Mouse (Mus musculus): ENCODE data around the gene Samm50. TPM values are rescaled to one million over a fixed set of nuclear protein-coding genes. Genes with fewer than 3 reads are reported as not detected.
A peak's percentile ranks its signal among the peaks of the same experiment; 100 is the strongest.

The Samm50 gene
- polyA plus RNA-seq, 1 experiment from 2014 or later: 79.9 TPM

GRCm38 (mm10) chr15:84171166-84171565 lies 20.9 kb upstream of the Samm50 start:
- ATAC-seq (ENCODE audit: insufficient number of reproducible peaks, low FRiP score, low TSS enrichment, low read depth) (no peak), DNase-seq (ENCODE audit: low spot score) (no peak)
- no peak overlapping the region for H3K9ac ChIP-seq (ENCODE audit: low read length)
- H3K4me1 ChIP-seq (ENCODE audit: control insufficient read depth, insufficient read depth, low read length): peaks cover 5% of the 10 kb centered on the region; the same call in 1 of the 2 replicates
- no peaks in the 10 kb centered on the region for H3K36me3 ChIP-seq (ENCODE audit: control insufficient read depth, insufficient read depth, low read length)
- peaks cover 13% of the 10 kb centered on the region for H3K27me3 ChIP-seq (ENCODE audit: control insufficient read depth, insufficient read depth, low read length)
- no peak overlapping the region for H3K27ac ChIP-seq (replicated peaks; ENCODE audit: low read depth, low read length)
- no peak overlapping the region for H3K4me3 ChIP-seq (ENCODE audit: low read depth, low read length)
- no peaks in the 10 kb centered on the region for H3K9me3 ChIP-seq (ENCODE audit: control insufficient read depth, low read length)
- H3K4me2 ChIP-seq (ENCODE audit: low read depth, severe bottlenecking): no peak overlapping the region
- WGBS: 78% methylated on average over 7 of the region's 7 CpGs

- H3K4me1 ChIP-seq (ENCODE audit: control insufficient read depth, insufficient read depth, low read length): peaks cover 8% of the 10 kb centered on the region; the same call in 1 of the 2 replicates
- H3K27me3 ChIP-seq (ENCODE audit: control insufficient read depth, insufficient read depth, low read length): no peaks in the 10 kb centered on the region
- no peak for ATAC-seq (ENCODE audit: insufficient number of reproducible peaks, low FRiP score, low TSS enrichment, low read depth)
- no peak overlapping the region for H3K4me2 ChIP-seq (ENCODE audit: low read depth, severe bottlenecking)
- H3K27ac ChIP-seq (replicated peaks; ENCODE audit: low read depth, low read length): no peak overlapping the region
- 93% methylated on average over 9 of the region's 9 CpGs for WGBS
- no peak overlapping the region for H3K9ac ChIP-seq (ENCODE audit: low read length)
- H3K36me3 ChIP-seq (ENCODE audit: control insufficient read depth, insufficient read depth, low read length): no peaks in the 10 kb centered on the region
- H3K9me3 ChIP-seq (ENCODE audit: control insufficient read depth, low read length): no peaks in the 10 kb centered on the region
- no peak for DNase-seq (ENCODE audit: low spot score)
- H3K4me3 ChIP-seq (ENCODE audit: low read depth, low read length): no peak overlapping the region
These were observed 13.3 kb upstream of the Samm50 start for GRCm38 (mm10) chr15:84178733-84179132.

GRCm38 (mm10) chr15:84182000-84182399 lies 10.0 kb upstream of the Samm50 start:
- Histone ChIP-seq H3K4me1 (ENCODE audit: control insufficient read depth, insufficient read depth, low read length) (peaks cover 8% of the 10 kb centered on the region; the same call in 1 of the 2 replicates), H3K9ac (ENCODE audit: low read length) (no peak overlapping the region), H3K4me2 (ENCODE audit: low read depth, severe bottlenecking) (no peak overlapping the region), H3K27me3 (ENCODE audit: control insufficient read depth, insufficient read depth, low read length) (no peaks in the 10 kb centered on the region), H3K9me3 (ENCODE audit: control insufficient read depth, low read length) (no peaks in the 10 kb centered on the region), H3K36me3 (ENCODE audit: control insufficient read depth, insufficient read depth, low read length) (no peaks in the 10 kb centered on the region), H3K27ac (replicated peaks; ENCODE audit: low read depth, low read length) (no peak overlapping the region), H3K4me3 (ENCODE audit: low read depth, low read length) (no peak overlapping the region)
- DNase-seq (ENCODE audit: low spot score) (no peak), ATAC-seq (ENCODE audit: insufficient number of reproducible peaks, low FRiP score, low TSS enrichment, low read depth) (no peak)
- WGBS: 48% methylated on average over 6 of the region's 6 CpGs

- DNase-seq (ENCODE audit: low spot score) (no peak), ATAC-seq (ENCODE audit: insufficient number of reproducible peaks, low FRiP score, low TSS enrichment, low read depth) (no peak)
- Histone ChIP-seq H3K36me3 (ENCODE audit: control insufficient read depth, insufficient read depth, low read length) (no peaks in the 10 kb centered on the region), H3K9ac (ENCODE audit: low read length) (no peak overlapping the region), H3K4me2 (ENCODE audit: low read depth, severe bottlenecking) (no peak overlapping the region), H3K4me3 (ENCODE audit: low read depth, low read length) (no peak overlapping the region), H3K4me1 (ENCODE audit: control insufficient read depth, insufficient read depth, low read length) (peaks cover 8% of the 10 kb centered on the region; the same call in 1 of the 2 replicates), H3K27me3 (ENCODE audit: control insufficient read depth, insufficient read depth, low read length) (no peaks in the 10 kb centered on the region), H3K9me3 (ENCODE audit: control insufficient read depth, low read length) (no peaks in the 10 kb centered on the region), H3K27ac (replicated peaks; ENCODE audit: low read depth, low read length) (no peak overlapping the region)
- 40% methylated on average over 1 of the region's 1 CpGs for WGBS
These were observed 8.1 kb upstream of the Samm50 start for GRCm38 (mm10) chr15:84183967-84184366.

- ATAC-seq (ENCODE audit: insufficient number of reproducible peaks, low FRiP score, low TSS enrichment, low read depth) (no peak), DNase-seq (ENCODE audit: low spot score) (no peak)
- Histone ChIP-seq H3K9ac (ENCODE audit: low read length) (no peak overlapping the region), H3K4me3 (ENCODE audit: low read depth, low read length) (no peak overlapping the region), H3K27me3 (ENCODE audit: control insufficient read depth, insufficient read depth, low read length) (no peaks in the 10 kb centered on the region), H3K4me2 (ENCODE audit: low read depth, severe bottlenecking) (no peak overlapping the region), H3K9me3 (ENCODE audit: control insufficient read depth, low read length) (no peaks in the 10 kb centered on the region), H3K4me1 (ENCODE audit: control insufficient read depth, insufficient read depth, low read length) (peaks cover 8% of the 10 kb centered on the region; the same call in 1 of the 2 replicates), H3K27ac (replicated peaks; ENCODE audit: low read depth, low read length) (no peak overlapping the region), H3K36me3 (ENCODE audit: control insufficient read depth, insufficient read depth, low read length) (no peaks in the 10 kb centered on the region)
- 74% methylated on average over 4 of the region's 4 CpGs for WGBS
These were observed 5.8 kb upstream of the Samm50 start for GRCm38 (mm10) chr15:84186196-84186595.

GRCm38 (mm10) chr15:84188887-84189530 lies 3.0 kb upstream of the Samm50 start:
- DNase-seq (ENCODE audit: low spot score): no peak
- H3K27ac ChIP-seq (replicated peaks; ENCODE audit: low read depth, low read length): no peak overlapping the region
- ATAC-seq (ENCODE audit: insufficient number of reproducible peaks, low FRiP score, low TSS enrichment, low read depth): no peak
- no peak overlapping the region for H3K4me2 ChIP-seq (ENCODE audit: low read depth, severe bottlenecking)
- no peaks in the 10 kb centered on the region for H3K9me3 ChIP-seq (ENCODE audit: control insufficient read depth, low read length)
- no peaks in the 10 kb centered on the region for H3K36me3 ChIP-seq (ENCODE audit: control insufficient read depth, insufficient read depth, low read length)
- no peak overlapping the region for H3K9ac ChIP-seq (ENCODE audit: low read length)
- H3K4me1 ChIP-seq (ENCODE audit: control insufficient read depth, insufficient read depth, low read length): 0 out of 2 replicates have a peak, but pooled peaks cover 3% of the 10 kb centered on the region
- 56% methylated on average over 2 of the region's 2 CpGs for WGBS
- H3K4me3 ChIP-seq (ENCODE audit: low read depth, low read length): no peak overlapping the region
- no peaks in the 10 kb centered on the region for H3K27me3 ChIP-seq (ENCODE audit: control insufficient read depth, insufficient read depth, low read length)

- Histone ChIP-seq H3K9ac (ENCODE audit: low read length) (no peak overlapping the region), H3K9me3 (ENCODE audit: control insufficient read depth, low read length) (no peaks in the 10 kb centered on the region), H3K27me3 (ENCODE audit: control insufficient read depth, insufficient read depth, low read length) (no peaks in the 10 kb centered on the region), H3K4me1 (ENCODE audit: control insufficient read depth, insufficient read depth, low read length) (0 out of 2 replicates have a peak, but pooled peaks cover 3% of the 10 kb centered on the region), H3K4me3 (ENCODE audit: low read depth, low read length) (no peak overlapping the region), H3K27ac (replicated peaks; ENCODE audit: low read depth, low read length) (no peak overlapping the region), H3K4me2 (ENCODE audit: low read depth, severe bottlenecking) (no peak overlapping the region), H3K36me3 (ENCODE audit: control insufficient read depth, insufficient read depth, low read length) (no peaks in the 10 kb centered on the region)
- no peak for DNase-seq (ENCODE audit: low spot score)
- no peak for ATAC-seq (ENCODE audit: insufficient number of reproducible peaks, low FRiP score, low TSS enrichment, low read depth)
- WGBS: 54% methylated on average over 3 of the region's 3 CpGs
These were observed 2.2 kb upstream of the Samm50 start for GRCm38 (mm10) chr15:84189881-84190280.

GRCm38 (mm10) chr15:84191724-84192057 lies 350 bp upstream of the Samm50 start:
- H3K9me3 ChIP-seq (ENCODE audit: control insufficient read depth, low read length): no peaks in the 10 kb centered on the region
- 2% methylated on average over 9 of the region's 9 CpGs for WGBS
- no peaks in the 10 kb centered on the region for H3K27me3 ChIP-seq (ENCODE audit: control insufficient read depth, insufficient read depth, low read length)
- H3K9ac ChIP-seq (ENCODE audit: low read length): peak overlapping the region; percentile 89
- H3K4me3 ChIP-seq (ENCODE audit: low read depth, low read length): peak overlapping the region; percentile 91
- DNase-seq (ENCODE audit: low spot score) (no peak), ATAC-seq (ENCODE audit: insufficient number of reproducible peaks, low FRiP score, low TSS enrichment, low read depth) (peak; percentile 40; the same call in 1 of the 2 replicates)
- peaks cover 2% of the 10 kb centered on the region; the same call in 1 of the 2 replicates for H3K36me3 ChIP-seq (ENCODE audit: control insufficient read depth, insufficient read depth, low read length)
- H3K4me1 ChIP-seq (ENCODE audit: control insufficient read depth, insufficient read depth, low read length): 0 out of 2 replicates have a peak, but pooled peaks cover 3% of the 10 kb centered on the region
- H3K27ac ChIP-seq (replicated peaks; ENCODE audit: low read depth, low read length): 0 out of 2 replicates have a peak overlapping the region, but pooled peaks have one; percentile 56
- peak overlapping the region; percentile 70 for H3K4me2 ChIP-seq (ENCODE audit: low read depth, severe bottlenecking)

Data from limb, embryonic 11.5 days (tissue).